ENCODE assay signal across 9 mouse cellular contexts in genomic region chr12:112743168-112743975, GRCm38 (mm10). TPM values are rescaled to one million over a fixed set of nuclear protein-coding genes. Genes with fewer than 3 reads are reported as not detected.
DNase-seq lines count a peak whose midpoint lies in the region; ATAC-seq and TF ChIP-seq lines count a peak whose summit lies in the region.
"Had no signal": no experiment of that assay in that cellular context is flagged by ENCODE, and none has a peak within 500 bp of the region (broad histone marks: within the 10 kb centered on the region; RNA-seq: fewer than 3 reads in every experiment).

No protein-coding gene starts in this region.

- H3K4me1 ChIP-seq in forebrain, embryonic 15.5 days = peaks cover 10% of the 10 kb centered on the region
- no peaks in the 10 kb centered on the region for H3K4me1 ChIP-seq in lung, embryonic 14.5 days (ENCODE audit: insufficient read depth)

- H3K27me3 ChIP-seq in forebrain, embryonic 15.5 days = no peaks in the 10 kb centered on the region
- H3K27me3 ChIP-seq in lung, embryonic 14.5 days (ENCODE audit: insufficient read depth, low read length) = no peaks in the 10 kb centered on the region

- no peak overlapping the region for H3K27ac ChIP-seq in forebrain, embryonic 15.5 days (replicated peaks)
- peak overlapping the region; percentile 71 for H3K27ac ChIP-seq in layer of hippocampus, adult 2 months
- peak overlapping the region; percentile 5; the same call in 1 of the 2 replicates for H3K27ac ChIP-seq in lung, embryonic 14.5 days (ENCODE audit: low read depth)

- H3K9me3 ChIP-seq in forebrain, embryonic 15.5 days = no peaks in the 10 kb centered on the region
- H3K9me3 ChIP-seq in lung, embryonic 14.5 days (ENCODE audit: low read depth, low read length) = no peaks in the 10 kb centered on the region
- H3K9me3 ChIP-seq: megakaryocyte, embryonic 14.5 days had no signal

- peaks cover 41% of the 10 kb centered on the region for H3K36me3 ChIP-seq in forebrain, embryonic 15.5 days
- H3K36me3 ChIP-seq in lung, embryonic 14.5 days (ENCODE audit: insufficient read depth) = peaks cover 48% of the 10 kb centered on the region

- peak; percentile 68 for ATAC-seq in forebrain, embryonic 15.5 days (replicated peaks)
- ATAC-seq in lung, embryonic 14.5 days (ENCODE audit: insufficient read depth) = peak; percentile 80

- H3K9ac ChIP-seq in forebrain, embryonic 15.5 days (replicated peaks) = no peak overlapping the region
- 0 out of 2 replicates have a peak overlapping the region, but pooled peaks have one; percentile 6 for H3K9ac ChIP-seq in lung, embryonic 14.5 days

- H3K4me3 ChIP-seq in forebrain, embryonic 15.5 days = no peak overlapping the region
- no peak overlapping the region for H3K4me3 ChIP-seq in layer of hippocampus, adult 2 months
- no peak overlapping the region for H3K4me3 ChIP-seq in lung, embryonic 14.5 days (ENCODE audit: low read depth, low read length)
- H3K4me3 ChIP-seq: megakaryocyte, embryonic 14.5 days had no signal

- 57% methylated on average over 25 of the region's 25 CpGs for WGBS in forebrain, embryonic 15.5 days
- WGBS in lung, embryonic 14.5 days = 43% methylated on average over 25 of the region's 25 CpGs

- TF ChIP-seq CTCF in layer of hippocampus, adult 2 months (conservative IDR thresholded peaks at IDR 0.05) = peak; percentile 97
- TF ChIP-seq CTCF in lung, embryonic 14.5 days (IDR thresholded peaks at IDR 0.05; ENCODE audit: low read depth) = peak; percentile 92

- no peak overlapping the region for H3K4me2 ChIP-seq in forebrain, embryonic 15.5 days (replicated peaks)
- no peak overlapping the region for H3K4me2 ChIP-seq in lung, embryonic 14.5 days

- peak; percentile 85 for DNase-seq in ES-CJ7 (ENCODE audit: low read depth, low spot score)
- peak; percentile 48 for DNase-seq in c-Kit-positive CD71-positive TER-119-positive erythroid progenitor cells, embryonic 14.5 days (ENCODE audit: low spot score)
- DNase-seq in heart, postnatal 25 days (ENCODE audit: low spot score) = peak; percentile 66
- DNase-seq in layer of hippocampus, adult 2 months (ENCODE audit: low spot score in 2 of 2) = peak; percentile 79 to 89
- DNase-seq in lung, embryonic 14.5 days = peak; percentile 93
- peak; percentile 68 for DNase-seq in ovary, postnatal 14 days (ENCODE audit: low spot score)
- peak; percentile 74 to 86 for DNase-seq in thymus, postnatal 10 days (ENCODE audit: low spot score in 2 of 2)

- intact Hi-C loops in heart, postnatal 25 days (cut with DNase I) = no loop called here

RNA-seq across cellular contexts. Expression of gene Pld4, which starts 17.1 kb away (rescaled TPM):
- 5.3 and 6.2 TPM in 2 replicates for polyA plus RNA-seq in forebrain, embryonic 15.5 days (2015; fragmentation: Nextera tagmentation; extraction: Ambion mirVana)
- total RNA-seq in heart, postnatal 25 days (2021) = 1 to 10 TPM; 5.6 to 6.9 TPM
- total RNA-seq in layer of hippocampus, adult 2 months (2021) = 1 to 10 TPM; 8.6 to 9.7 TPM
- 9.3 and 10.9 TPM in 2 replicates for polyA plus RNA-seq in lung, embryonic 14.5 days (2014; fragmentation: Nextera tagmentation; extraction: Ambion mirVana)

RNA-seq across cellular contexts. Expression of gene Cep170b, which starts 23.1 kb away (rescaled TPM):
- 24.0 and 27.0 TPM in 2 replicates for polyA plus RNA-seq in forebrain, embryonic 15.5 days (2015; fragmentation: Nextera tagmentation; extraction: Ambion mirVana)
- 1 to 10 TPM; 7.7 to 9.8 TPM for total RNA-seq in heart, postnatal 25 days (2021)
- 100 to 1,000 TPM; 194 to 210 TPM for total RNA-seq in layer of hippocampus, adult 2 months (2021)
- 21.4 and 23.1 TPM in 2 replicates for polyA plus RNA-seq in lung, embryonic 14.5 days (2014; fragmentation: Nextera tagmentation; extraction: Ambion mirVana)

RNA-seq across cellular contexts. Expression of gene Ahnak2, which starts 59.1 kb away (rescaled TPM):
- 0.92 and 1.1 TPM in 2 replicates for polyA plus RNA-seq in forebrain, embryonic 15.5 days (2015; fragmentation: Nextera tagmentation; extraction: Ambion mirVana)
- total RNA-seq in heart, postnatal 25 days (2021) = 10 to 100 TPM; 15.3 to 16.5 TPM
- total RNA-seq in layer of hippocampus, adult 2 months (2021) = 1 to 10 TPM; 3.3 to 3.5 TPM
- polyA plus RNA-seq in lung, embryonic 14.5 days (2014; fragmentation: Nextera tagmentation; extraction: Ambion mirVana) = 0.61 and 0.64 TPM in 2 replicates

Comparison
In these comparisons a context has a peak if more than half of its experiments do, and no peak if none do; other contexts are left out.
1. RNA of gene Cep170b, which starts 23.1 kb away (total RNA-seq): 194 to 210 TPM in layer of hippocampus, adult 2 months; 7.7 to 9.8 TPM in heart, postnatal 25 days; every median in the first group is over 10 times any median in the second.
2. Peak in every context shown above with its lines, with median percentiles within 50 percentile points of each other: DNase-seq.